In the genomic region with DNA sequence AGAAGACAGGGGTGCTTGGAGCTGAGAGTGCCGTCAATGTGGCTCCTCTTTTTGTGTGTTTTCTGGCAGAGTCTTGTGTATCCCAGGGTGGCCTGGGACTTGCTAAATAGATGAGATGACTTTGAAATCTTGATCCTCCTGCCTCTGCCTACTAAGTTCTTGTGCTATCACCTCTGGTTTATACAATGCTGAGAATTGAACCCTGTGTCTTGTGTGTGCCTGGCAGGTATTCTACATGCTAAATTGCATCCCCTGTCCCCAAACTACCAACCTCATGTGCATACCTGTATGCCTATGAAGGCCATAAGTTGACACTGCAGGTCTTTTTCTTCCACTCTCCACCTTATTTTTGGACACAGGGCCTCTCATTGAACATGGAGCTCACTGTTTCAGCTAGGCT, we compare ENCODE assay signal across 30 mouse cellular contexts. TPM values are rescaled to one million over a fixed set of nuclear protein-coding genes. Genes with fewer than 3 reads are reported as not detected.
"Had no signal": no experiment of that assay in that cellular context is flagged by ENCODE, and none has a peak within 500 bp of the region (broad histone marks: within the 10 kb centered on the region; RNA-seq: fewer than 3 reads in every experiment).

No protein-coding gene starts in this region.

- H3K4me3 ChIP-seq: embryonic facial prominence, embryonic 10.5 days; embryonic facial prominence, embryonic 12.5 days; embryonic facial prominence, embryonic 13.5 days; embryonic facial prominence, embryonic 15.5 days; erythroblast, embryonic 14.5 days; forebrain, embryonic 10.5 days; forebrain, embryonic 12.5 days; forebrain, embryonic 13.5 days; forebrain, embryonic 15.5 days; gastrocnemius, adult 2 months; heart, adult 2 months had no signal

- H3K4me1 ChIP-seq: embryonic facial prominence, embryonic 12.5 days; embryonic facial prominence, embryonic 13.5 days; embryonic facial prominence, embryonic 15.5 days; forebrain, embryonic 10.5 days had no signal

- H3K9me3 ChIP-seq: embryonic facial prominence, embryonic 10.5 days; embryonic facial prominence, embryonic 12.5 days; embryonic facial prominence, embryonic 13.5 days; embryonic facial prominence, embryonic 15.5 days; forebrain, embryonic 10.5 days; forebrain, embryonic 13.5 days; forebrain, embryonic 15.5 days had no signal

- H3K9ac ChIP-seq: embryonic facial prominence, embryonic 12.5 days; embryonic facial prominence, embryonic 13.5 days; embryonic facial prominence, embryonic 15.5 days; forebrain, embryonic 12.5 days; forebrain, embryonic 13.5 days; forebrain, embryonic 15.5 days; forebrain, postnatal 0 days had no signal

- H3K27me3 ChIP-seq: embryonic facial prominence, embryonic 12.5 days; embryonic facial prominence, embryonic 15.5 days had no signal

- ATAC-seq: forebrain, embryonic 13.5 days; forebrain, embryonic 14.5 days; forebrain, embryonic 15.5 days; forebrain, embryonic 16.5 days; forebrain, postnatal 0 days had no signal

- H3K36me3 ChIP-seq: embryonic facial prominence, embryonic 10.5 days; embryonic facial prominence, embryonic 12.5 days; embryonic facial prominence, embryonic 13.5 days; embryonic facial prominence, embryonic 15.5 days; forebrain, embryonic 10.5 days; forebrain, embryonic 12.5 days; forebrain, embryonic 15.5 days had no signal

- DNase-seq: cerebellum, adult 2 months; cerebellum, adult 8-10 months; cerebellum, adult 9-10 months; cerebellum, adult 9-11 months; cerebellum, postnatal 10 days; cerebellum, postnatal 14 days; cerebellum, postnatal 25 days; cerebellum, postnatal 36 days; embryo, embryonic 11 days; forebrain, postnatal 0 days; gastrocnemius, adult 2 months; gastrocnemius, postnatal 10 days; gastrocnemius, postnatal 14 days; gastrocnemius, postnatal 25 days; gastrocnemius, postnatal 36 days; heart, adult 18-20 months; heart, adult 2 months had no signal

- H3K27ac ChIP-seq: embryonic facial prominence, embryonic 10.5 days; embryonic facial prominence, embryonic 12.5 days; embryonic facial prominence, embryonic 13.5 days; embryonic facial prominence, embryonic 15.5 days; forebrain, embryonic 10.5 days; forebrain, embryonic 12.5 days; forebrain, embryonic 13.5 days; forebrain, embryonic 15.5 days; gastrocnemius, adult 2 months; heart, adult 2 months had no signal

- H3K4me2 ChIP-seq: embryonic facial prominence, embryonic 12.5 days; embryonic facial prominence, embryonic 13.5 days; embryonic facial prominence, embryonic 15.5 days; forebrain, embryonic 12.5 days; forebrain, embryonic 13.5 days; forebrain, embryonic 15.5 days had no signal

RNA-seq across cellular contexts. Expression of a gene that starts 46.8 kb away (rescaled TPM):
- polyA plus RNA-seq: embryonic facial prominence, embryonic 13.5 days; embryonic facial prominence, embryonic 14.5 days; gonadal fat pad, adult 2 months; heart, adult 2 months had no signal
